Mouse (Mus musculus): Measurements from ENCODE around the gene Vmn1r226. TPM values are rescaled to one million over a fixed set of nuclear protein-coding genes. Genes with fewer than 3 reads are reported as not detected.

The Vmn1r226 gene
- polyA plus RNA-seq (2017; shearing (Covaris generic)), result under 1 TPM in 1 of 2 experiments, not detected in 1; 0.33 TPM

DNA sequence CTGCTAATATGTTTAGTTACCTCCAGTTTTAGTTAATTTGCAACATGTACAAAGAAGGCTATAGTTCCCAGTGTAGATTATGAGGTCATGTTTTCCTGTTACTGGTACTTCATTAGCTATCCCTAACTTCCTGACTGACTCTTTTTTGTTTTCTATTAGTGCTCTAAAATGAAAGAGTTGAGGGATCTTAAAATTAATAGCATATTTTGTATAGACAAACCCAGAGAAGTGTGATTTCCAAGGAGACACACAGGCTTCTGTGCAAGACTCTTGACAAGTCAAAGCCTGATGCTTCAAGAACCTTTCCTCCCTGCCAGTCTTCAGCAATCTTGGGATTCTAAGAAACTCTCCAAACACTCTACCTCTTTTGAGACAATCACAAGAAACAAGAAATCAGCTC is at the start of gene Vmn1r226:
Vmn1r226 (plus strand) TSS at position 301 of the 400 bp plus-strand sequence.

DNA sequence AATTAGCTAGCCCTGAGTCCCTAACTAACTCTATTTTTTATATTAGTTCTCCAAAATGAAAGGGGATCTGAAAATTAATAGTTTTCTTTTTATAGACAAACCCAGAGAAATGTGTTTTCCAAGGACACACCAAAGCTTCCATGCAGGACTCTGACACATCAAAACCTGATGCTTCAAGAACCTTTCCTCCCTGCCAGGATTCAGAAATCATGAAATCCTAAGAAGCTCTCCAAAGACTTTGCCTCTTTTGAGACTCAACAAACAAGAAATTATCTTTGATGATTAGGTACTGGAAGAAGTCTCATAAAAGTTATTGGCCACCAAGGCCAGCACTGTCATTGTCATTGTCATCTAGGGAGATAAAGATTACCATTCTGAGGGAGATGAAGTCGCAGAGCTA is 46.9 kb downstream of the Vmn1r226 start, which contains the start of gene Vmn1r227:
Vmn1r227 (plus strand) TSS at position 301 of the 400 bp plus-strand sequence.

Other genes with a start within 250 kb of the Vmn1r226 start
- gene Vmn2r108, start 201.5 kb upstream of the Vmn1r226 start, polyA plus RNA-seq (2017; shearing (Covaris generic)), result under 1 TPM; 0.02 to 0.13 TPM
- gene Vmn1r225, start 184.7 kb upstream of the Vmn1r226 start, polyA plus RNA-seq (2017; shearing (Covaris generic)), result not detected
- under 1 TPM; 0.05 to 0.23 TPM for gene Vmn2r109, start 118.1 kb upstream of the Vmn1r226 start, polyA plus RNA-seq (2017; shearing (Covaris generic))
- gene Vmn2r110, start 86.4 kb upstream of the Vmn1r226 start, polyA plus RNA-seq (2017; shearing (Covaris generic)), result under 1 TPM; 0.02 to 0.05 TPM
- gene Fpr-rs3, start 58.0 kb upstream of the Vmn1r226 start, polyA plus RNA-seq (2017; shearing (Covaris generic)), result not detected
- under 1 TPM in 1 of 2 experiments, not detected in 1; 0.17 TPM for gene Vmn1r227, start 47.0 kb downstream of the Vmn1r226 start, polyA plus RNA-seq (2017; shearing (Covaris generic))
- not detected for gene Vmn1r228, start 103.3 kb downstream of the Vmn1r226 start, polyA plus RNA-seq (2017; shearing (Covaris generic))
- under 1 TPM; 0.05 to 0.38 TPM for gene Vmn1r229, start 128.7 kb downstream of the Vmn1r226 start, polyA plus RNA-seq (2017; shearing (Covaris generic))
- under 1 TPM in 1 of 2 experiments, not detected in 1; 0.06 TPM for gene Vmn1r230, start 157.6 kb downstream of the Vmn1r226 start, polyA plus RNA-seq (2017; shearing (Covaris generic))
- gene Vmn1r231, start 222.2 kb downstream of the Vmn1r226 start, polyA plus RNA-seq (2017; shearing (Covaris generic)), result under 1 TPM in 1 of 2 experiments, not detected in 1; 0.27 TPM
- under 1 TPM in 1 of 2 experiments, not detected in 1; 0.14 TPM for gene Vmn1r232, start 236.9 kb downstream of the Vmn1r226 start, polyA plus RNA-seq (2017; shearing (Covaris generic))